Mouse (Mus musculus) stomach, postnatal 0 days (tissue): Measurements from ENCODE around the gene Crhr1.

Source experiments
- CTCF ChIP-seq: IDR thresholded peaks from 2 replicates; pipeline ENCODE4 v1.5.1; 2016; ENCODE audit warnings: antibody characterized with exemption, low read depth, mild to moderate bottlenecking, moderate library complexity
- EP300 ChIP-seq: optimal IDR thresholded peaks from 2 replicates; pipeline ENCODE3; 2016; ENCODE audit warnings: antibody characterized with exemption

DNA sequence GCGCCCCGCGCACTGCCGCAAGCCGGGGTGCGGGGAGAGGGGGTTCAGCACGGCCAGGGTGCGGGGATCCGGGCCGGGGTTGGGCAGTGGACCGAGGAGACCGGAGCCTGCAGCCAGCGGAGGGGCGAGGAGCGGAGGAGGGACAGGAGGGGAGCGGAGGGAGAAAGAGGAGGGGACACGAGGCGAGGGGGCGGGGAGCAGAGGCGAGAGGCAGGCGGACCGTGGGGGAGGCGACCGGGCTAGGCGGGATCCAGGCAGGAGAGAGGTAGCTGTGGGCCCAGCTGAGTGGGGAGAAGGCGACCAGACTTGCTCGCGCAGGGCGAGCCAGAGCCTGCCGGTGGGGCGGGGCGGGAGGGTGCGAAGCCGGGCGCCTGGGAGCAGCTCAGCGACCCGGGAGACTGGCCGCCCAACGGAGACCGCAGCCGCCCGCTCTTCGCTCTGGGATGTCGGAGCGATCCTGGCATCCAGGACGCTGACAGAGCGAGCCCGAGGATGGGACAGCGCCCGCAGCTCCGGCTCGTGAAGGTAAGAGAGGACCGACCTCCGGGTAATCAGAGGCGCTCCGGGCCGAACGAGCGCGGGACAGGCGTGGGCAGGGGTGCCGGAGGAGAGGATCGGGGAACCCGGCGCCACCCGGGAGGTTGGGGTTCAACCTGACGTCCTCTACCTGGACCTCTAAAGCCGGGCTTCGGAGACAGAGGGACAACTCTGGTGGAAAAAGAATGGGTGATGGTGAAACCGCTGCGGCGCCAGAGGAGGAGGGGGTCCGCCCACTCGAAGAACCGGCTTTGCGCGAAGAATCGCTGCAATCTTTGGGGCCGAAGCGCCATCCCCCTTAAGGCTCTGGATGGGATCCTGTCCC is at the start of gene Crhr1:
- TF ChIP-seq CTCF (no peak), EP300 (no peak)
